Mouse (Mus musculus) heart, embryonic 12.5 days (tissue): ENCODE data around the gene Myh6. TPM values are rescaled to one million over a fixed set of nuclear protein-coding genes. Genes with fewer than 3 reads are reported as not detected.
"Not testable (repeated sequence)": the region's sequence is repeated elsewhere in the genome, so short reads cannot be mapped to it uniquely, and the experiment has no call there.

Experiments
- ATAC-seq: fragments of 200-750 bp; cut with Nextera tagmentation; 2 replicates; pipeline ENCODE4 v1.8.0; 2017; ENCODE audit warnings: moderate TSS enrichment, moderate library complexity; ENCODE audit not compliant: insufficient number of reproducible peaks, low FRiP score
- H3K27ac ChIP-seq: fragments of 300-500 bp; sonication (generic); 2 replicates; pipeline ENCODE4 v1.5.1; 2016; ENCODE audit warnings: mild to moderate bottlenecking, moderate library complexity; ENCODE audit not compliant: poor library complexity, severe bottlenecking
- H3K27me3 ChIP-seq: fragments of 300-500 bp; sonication (generic); replicated peaks from 2 replicates; pipeline ENCODE4 v1.6.1; 2016; ENCODE audit warnings: mild to moderate bottlenecking, moderate library complexity
- H3K36me3 ChIP-seq: fragments of 300-500 bp; sonication (generic); 2 replicates; pipeline ENCODE4 v1.6.1; 2016; ENCODE audit warnings: mild to moderate bottlenecking, moderate library complexity
- H3K4me1 ChIP-seq: fragments of 300-500 bp; sonication (generic); replicated peaks from 2 replicates; pipeline ENCODE4 v1.6.1; 2016; ENCODE audit warnings: mild to moderate bottlenecking
- H3K4me2 ChIP-seq: fragments of 300-500 bp; sonication (generic); 2 replicates; pipeline ENCODE4 v1.6.1; 2016; ENCODE audit warnings: mild to moderate bottlenecking, moderate library complexity
- H3K4me3 ChIP-seq: fragments of 300-500 bp; sonication (generic); 2 replicates; pipeline ENCODE4 v1.5.1; 2016; ENCODE audit warnings: mild to moderate bottlenecking
- H3K9ac ChIP-seq: fragments of 300-500 bp; sonication (generic); 2 replicates; pipeline ENCODE4 v1.6.1; 2016; ENCODE audit warnings: mild to moderate bottlenecking, moderate library complexity
- H3K9me3 ChIP-seq: fragments of 300-500 bp; sonication (generic); replicated peaks from 2 replicates; pipeline ENCODE4 v1.6.1; 2016; ENCODE audit warnings: mild to moderate bottlenecking, moderate library complexity
- WGBS: fragments of 180-500 bp; shearing (Covaris S2); methylation state at CpG from one replicate; pipeline ENCODE4 v1.1.7; 2016; 5-methylcytosine and 5-hydroxymethylcytosine counted together
- polyA plus RNA-seq: library from polyadenylated mRNA; unstranded; fragments of >200 nt; fragmentation: Nextera tagmentation; extraction: Ambion mirVana; gene quantifications from 2 replicates; pipeline ENCODE4 v1.2.1, GENCODE M21; 2016

Gene Myh6
- polyA plus RNA-seq, 1 experiment from 2014 or later, result 2,858 TPM

DNA sequence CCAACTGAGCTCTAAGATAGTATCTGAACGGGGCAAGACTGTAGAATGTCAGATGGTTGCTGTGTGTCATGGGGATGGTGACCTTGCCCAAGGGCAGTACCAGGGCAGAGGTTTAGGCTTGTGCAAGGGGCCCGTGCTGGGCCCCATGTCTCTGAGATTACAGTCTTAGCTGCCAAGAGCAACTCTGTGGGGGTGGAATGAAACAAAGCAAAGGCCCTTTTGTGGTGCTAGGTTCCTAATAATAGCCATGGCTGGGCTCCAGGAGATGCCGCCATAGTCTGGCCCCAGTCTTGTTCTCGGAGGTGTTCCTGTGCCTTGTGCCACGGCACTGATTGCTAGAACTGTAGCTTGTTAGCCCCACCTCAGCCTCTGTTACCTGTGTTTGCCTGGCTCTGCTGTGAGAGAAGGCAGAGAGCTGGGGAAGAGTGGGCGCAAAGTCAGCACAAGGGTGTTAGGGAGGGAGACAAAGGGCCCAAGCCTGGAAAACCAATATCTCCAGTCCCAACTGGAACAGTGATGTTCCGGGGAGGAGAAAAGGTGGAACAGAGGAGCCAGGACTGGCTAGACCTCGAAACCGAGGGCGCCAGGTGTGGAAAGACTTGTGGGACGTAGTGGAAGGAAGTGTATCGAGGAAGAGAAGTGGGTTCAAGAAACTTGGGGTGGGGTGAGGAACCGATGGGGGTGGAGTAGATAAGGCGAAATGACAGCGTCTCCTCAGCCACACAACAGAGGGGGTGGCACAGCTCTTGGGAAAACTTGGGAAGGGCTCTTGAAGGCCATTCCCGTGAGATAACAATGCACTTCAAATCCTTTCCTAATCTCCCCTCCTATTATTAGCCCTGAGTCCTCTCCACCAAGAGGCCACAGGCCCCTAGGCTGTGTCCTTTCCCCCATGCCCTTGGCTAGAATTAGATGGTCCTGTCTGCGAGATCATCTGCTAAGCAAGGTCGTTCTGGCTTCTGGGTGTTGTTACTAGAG, 37.4 kb upstream of the Myh6 start:
- peak; percentile 79 for ATAC-seq
- Histone ChIP-seq H3K4me2 (peak overlapping the region; percentile 56), H3K27ac (peak overlapping the region; percentile 99), H3K36me3 (peaks cover 7% of the 10 kb centered on the region), H3K9ac (peak overlapping the region; percentile 72), H3K4me3 (peak overlapping the region; percentile 14; the same call in 1 of the 2 replicates), H3K27me3 (peaks cover 6% of the 10 kb centered on the region), H3K4me1 (peaks cover 72% of the 10 kb centered on the region), H3K9me3 (peaks cover 4% of the 10 kb centered on the region; the same call in 1 of the 2 replicates)
- WGBS, result 26% methylated on average over 18 of the region's 18 CpGs

DNA sequence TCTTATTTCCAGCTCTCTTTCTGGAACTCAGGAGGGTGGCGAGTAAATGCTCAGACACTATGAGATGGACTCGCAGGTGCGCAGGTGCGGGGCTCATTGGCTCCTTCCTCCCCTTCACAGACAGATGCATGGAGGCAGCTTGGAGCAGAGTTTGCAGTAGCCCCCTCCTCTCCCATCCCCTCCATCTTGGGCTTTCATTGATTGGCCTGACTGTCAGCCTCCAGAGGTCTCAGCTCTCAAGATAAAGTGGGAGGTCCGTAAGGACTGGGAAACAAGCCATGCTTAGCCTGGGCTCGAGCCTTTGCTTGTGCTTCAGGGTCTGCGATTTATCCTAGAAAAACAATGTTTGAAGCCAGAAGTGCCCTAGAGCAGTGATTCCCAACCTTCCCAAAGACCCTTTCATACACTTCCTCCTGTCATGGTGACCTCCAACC, 36.0 kb upstream of the Myh6 start:
- Histone ChIP-seq H3K9ac (peak overlapping the region; percentile 59; the same call in 1 of the 2 replicates), H3K36me3 (peaks cover 7% of the 10 kb centered on the region), H3K4me1 (peaks cover 76% of the 10 kb centered on the region), H3K4me3 (0 out of 2 replicates have a peak overlapping the region, but pooled peaks have one; percentile 0), H3K4me2 (peak overlapping the region; percentile 44), H3K9me3 (peaks cover 4% of the 10 kb centered on the region; the same call in 1 of the 2 replicates), H3K27me3 (peaks cover 11% of the 10 kb centered on the region; the same call in 1 of the 2 replicates), H3K27ac (peak overlapping the region; percentile 99)
- ATAC-seq, result no peak
- 29% methylated on average over 7 of the region's 7 CpGs for WGBS

- 0 out of 2 replicates have a peak overlapping the region, but pooled peaks have one; percentile 0 for H3K4me3 ChIP-seq
- H3K9me3 ChIP-seq, result peaks cover 4% of the 10 kb centered on the region; the same call in 1 of the 2 replicates
- H3K27me3 ChIP-seq, result peaks cover 8% of the 10 kb centered on the region; the same call in 1 of the 2 replicates
- WGBS, result 26% methylated on average over 12 of the region's 12 CpGs
- peaks cover 7% of the 10 kb centered on the region for H3K36me3 ChIP-seq
- ATAC-seq, result no peak
- H3K4me2 ChIP-seq, result peak overlapping the region; percentile 44
- H3K9ac ChIP-seq, result peak overlapping the region; percentile 59; the same call in 1 of the 2 replicates
- peaks cover 76% of the 10 kb centered on the region for H3K4me1 ChIP-seq
- peak overlapping the region; percentile 99 for H3K27ac ChIP-seq
These were observed 35.4 kb upstream of the Myh6 start for GRCm38 (mm10) chr14:55001938-55002686.

DNA sequence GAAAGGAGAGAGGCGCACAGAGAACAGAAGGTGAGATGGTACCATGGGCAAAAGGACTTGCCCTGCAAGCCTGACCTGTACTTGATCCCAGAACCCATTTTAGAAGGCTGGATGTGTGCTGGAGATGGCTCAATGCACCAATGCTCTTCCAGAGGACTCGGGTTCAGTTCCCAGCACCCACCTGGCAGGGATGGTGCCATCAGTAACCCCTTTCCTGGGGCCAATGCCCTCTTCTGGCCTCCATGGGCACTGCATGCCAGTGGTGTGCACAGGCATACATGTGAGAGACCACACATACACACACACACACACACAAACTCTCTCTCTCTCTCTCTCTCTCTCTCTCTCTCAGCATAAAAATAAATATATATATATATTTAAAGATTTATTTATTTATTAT, 34.7 kb upstream of the Myh6 start:
- 96% methylated on average over 2 of the region's 2 CpGs for WGBS
- Histone ChIP-seq H3K4me3 (no peak overlapping the region), H3K36me3 (peaks cover 7% of the 10 kb centered on the region), H3K9me3 (peaks cover 4% of the 10 kb centered on the region; the same call in 1 of the 2 replicates), H3K4me2 (no peak overlapping the region), H3K27me3 (peaks cover 13% of the 10 kb centered on the region; the same call in 1 of the 2 replicates), H3K4me1 (peaks cover 75% of the 10 kb centered on the region), H3K27ac (peak overlapping the region; percentile 35; the same call in 1 of the 2 replicates), H3K9ac (no peak overlapping the region)
- ATAC-seq, result no peak

- H3K4me1 ChIP-seq, result peaks cover 77% of the 10 kb centered on the region
- 0 out of 2 replicates have a peak overlapping the region, but pooled peaks have one; percentile 21 for H3K9ac ChIP-seq
- peaks cover 4% of the 10 kb centered on the region; the same call in 1 of the 2 replicates for H3K9me3 ChIP-seq
- 76% methylated on average over 6 of the region's 6 CpGs for WGBS
- H3K27me3 ChIP-seq, result peaks cover 18% of the 10 kb centered on the region; the same call in 1 of the 2 replicates
- no peak overlapping the region for H3K4me3 ChIP-seq
- peak overlapping the region; percentile 35; the same call in 1 of the 2 replicates for H3K27ac ChIP-seq
- peaks cover 7% of the 10 kb centered on the region for H3K36me3 ChIP-seq
- ATAC-seq, result no peak
- H3K4me2 ChIP-seq, result no peak overlapping the region
These were observed 34.1 kb upstream of the Myh6 start for GRCm38 (mm10) chr14:55000814-55001213.

- H3K4me2 ChIP-seq, H3K36me3 ChIP-seq, H3K27ac ChIP-seq, H3K4me3 ChIP-seq, ATAC-seq, H3K9me3 ChIP-seq, H3K9ac ChIP-seq: not testable (repeated sequence)
- Histone ChIP-seq H3K4me1 (peaks cover 78% of the 10 kb centered on the region), H3K27me3 (peaks cover 23% of the 10 kb centered on the region; the same call in 1 of the 2 replicates)
- WGBS, result 81% methylated on average over 5 of the region's 5 CpGs
These were observed 33.1 kb upstream of the Myh6 start for GRCm38 (mm10) chr14:54999868-55000267.

GRCm38 (mm10) chr14:54998680-54999079, 32.0 kb upstream of the Myh6 start:
- peaks cover 4% of the 10 kb centered on the region; the same call in 1 of the 2 replicates for H3K9me3 ChIP-seq
- no peak for ATAC-seq
- no peak overlapping the region for H3K4me3 ChIP-seq
- H3K27ac ChIP-seq, result peak overlapping the region; percentile 98
- no peak overlapping the region for H3K4me2 ChIP-seq
- peaks cover 75% of the 10 kb centered on the region for H3K4me1 ChIP-seq
- no peak overlapping the region for H3K9ac ChIP-seq
- peaks cover 7% of the 10 kb centered on the region for H3K36me3 ChIP-seq
- peaks cover 23% of the 10 kb centered on the region; the same call in 1 of the 2 replicates for H3K27me3 ChIP-seq

DNA sequence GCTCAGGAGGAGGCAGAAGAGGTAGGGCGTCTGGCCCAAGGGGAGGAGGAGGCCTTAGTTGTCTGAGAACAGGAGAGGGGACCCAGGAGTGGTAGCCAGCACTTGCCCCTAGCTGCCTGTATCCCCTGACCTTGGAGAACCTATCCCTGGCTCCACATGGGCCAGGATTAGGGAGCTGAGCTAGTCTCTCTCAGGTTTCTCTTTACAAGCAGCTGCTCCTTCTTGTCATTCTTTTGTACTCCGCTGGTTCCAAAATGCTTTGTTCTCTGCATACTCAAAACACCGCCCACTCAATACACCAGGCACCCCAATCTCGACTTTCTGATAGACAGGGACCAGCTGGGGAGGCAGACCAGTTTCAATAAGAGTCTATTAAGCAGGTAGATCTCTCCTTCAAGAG, 30.6 kb upstream of the Myh6 start:
- Histone ChIP-seq H3K4me3 (peak overlapping the region; percentile 16), H3K9ac (peak overlapping the region; percentile 68), H3K27ac (peak overlapping the region; percentile 98), H3K9me3 (peaks cover 4% of the 10 kb centered on the region; the same call in 1 of the 2 replicates), H3K4me2 (peak overlapping the region; percentile 56), H3K27me3 (peaks cover 29% of the 10 kb centered on the region; the same call in 1 of the 2 replicates), H3K36me3 (peaks cover 18% of the 10 kb centered on the region), H3K4me1 (peaks cover 61% of the 10 kb centered on the region)
- ATAC-seq, result no peak
- 35% methylated on average over 4 of the region's 4 CpGs for WGBS

DNA sequence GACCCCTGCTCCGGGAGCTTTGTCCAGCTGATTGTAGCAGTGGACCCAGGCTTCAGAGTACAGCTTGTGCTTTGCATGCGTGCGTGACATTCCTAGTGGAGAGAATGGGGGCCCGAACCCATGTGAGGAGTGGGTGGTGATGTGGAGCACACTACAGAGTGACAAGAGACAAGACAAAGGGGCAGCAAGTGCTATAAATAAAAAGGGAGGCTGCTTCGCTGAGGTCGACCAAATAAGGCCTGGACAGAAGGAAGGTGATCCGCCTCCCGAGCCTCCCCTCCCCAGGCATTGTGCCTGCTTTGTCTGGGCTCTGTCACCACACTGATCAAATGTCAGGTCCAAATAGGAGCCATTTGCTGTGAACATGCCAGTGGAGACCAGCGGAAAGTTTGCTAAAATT, 30.1 kb upstream of the Myh6 start:
- H3K36me3 ChIP-seq, result peaks cover 23% of the 10 kb centered on the region
- peak overlapping the region; percentile 99 for H3K27ac ChIP-seq
- H3K4me2 ChIP-seq, result peak overlapping the region; percentile 69
- peak overlapping the region; percentile 16 for H3K4me3 ChIP-seq
- H3K4me1 ChIP-seq, result peaks cover 56% of the 10 kb centered on the region
- peak overlapping the region; percentile 80 for H3K9ac ChIP-seq
- peaks cover 32% of the 10 kb centered on the region; the same call in 1 of the 2 replicates for H3K27me3 ChIP-seq
- H3K9me3 ChIP-seq, result peaks cover 4% of the 10 kb centered on the region; the same call in 1 of the 2 replicates
- ATAC-seq, result peak; percentile 79
- 36% methylated on average over 9 of the region's 9 CpGs for WGBS

GRCm38 (mm10) chr14:54995457-54996138, 28.9 kb upstream of the Myh6 start:
- H3K9ac ChIP-seq, result peak overlapping the region; percentile 80
- peaks cover 23% of the 10 kb centered on the region for H3K36me3 ChIP-seq
- peaks cover 32% of the 10 kb centered on the region; the same call in 1 of the 2 replicates for H3K27me3 ChIP-seq
- no peak for ATAC-seq
- no peaks in the 10 kb centered on the region for H3K9me3 ChIP-seq
- H3K4me3 ChIP-seq, result peak overlapping the region; percentile 63
- WGBS, result 36% methylated on average over 14 of the region's 14 CpGs
- peaks cover 49% of the 10 kb centered on the region for H3K4me1 ChIP-seq
- peak overlapping the region; percentile 69 for H3K4me2 ChIP-seq
- H3K27ac ChIP-seq, result peak overlapping the region; percentile 99
